Comparison of ENCODE assay signal across 32 mouse cellular contexts in the genomic region with DNA sequence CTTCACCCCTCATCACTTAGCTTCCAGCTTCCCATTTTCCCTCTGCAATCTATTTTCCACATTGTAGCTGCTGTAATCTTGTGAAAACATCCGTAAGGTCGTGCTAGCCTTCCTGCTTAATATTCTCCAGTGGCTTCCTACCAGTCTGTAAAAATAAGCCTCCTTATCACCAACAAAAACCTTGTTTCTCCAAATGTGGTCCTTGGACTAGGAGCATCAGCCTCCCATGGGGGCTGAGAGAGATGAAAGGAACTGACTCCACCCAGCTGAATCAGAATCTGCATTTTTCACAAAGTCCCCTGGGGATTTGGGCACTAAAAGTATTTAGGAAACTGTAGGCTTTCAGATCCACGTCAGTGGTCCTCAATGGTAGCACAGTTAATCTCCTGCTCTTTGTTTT. TPM values are rescaled to one million over a fixed set of nuclear protein-coding genes. Genes with fewer than 3 reads are reported as not detected.
DNase-seq lines count a peak whose midpoint lies in the region; ATAC-seq and TF ChIP-seq lines count a peak whose summit lies in the region.
"Had no signal": no experiment of that assay in that cellular context is flagged by ENCODE, and none has a peak within 500 bp of the region (broad histone marks: within the 10 kb centered on the region; RNA-seq: fewer than 3 reads in every experiment).

No protein-coding gene starts in this region.

- H3K9ac ChIP-seq in midbrain, embryonic 14.5 days (replicated peaks; ENCODE audit: low read length): no peak overlapping the region
- H3K9ac ChIP-seq in midbrain, embryonic 16.5 days (ENCODE audit: low read depth, low read length): no peak overlapping the region
- no peak overlapping the region for H3K9ac ChIP-seq in heart, adult 2 months (ENCODE audit: low read depth, low read length)
- no peak overlapping the region for H3K9ac ChIP-seq in heart, embryonic 14.5 days (ENCODE audit: low read length)
- no peak overlapping the region for H3K9ac ChIP-seq in intestine, postnatal 0 days (ENCODE audit: low read depth, low read length)
- H3K9ac ChIP-seq: embryonic facial prominence, embryonic 13.5 days; forebrain, embryonic 13.5 days; hindbrain, embryonic 12.5 days; limb, embryonic 13.5 days; liver, embryonic 12.5 days had no signal

- TF ChIP-seq EP300 in heart, adult 2 months (IDR thresholded peaks at IDR 0.05; ENCODE audit: insufficient read depth, low read depth, low read length): no peak

- H3K27me3 ChIP-seq in midbrain, embryonic 14.5 days (ENCODE audit: control insufficient read depth, insufficient read depth, low read length): no peaks in the 10 kb centered on the region
- H3K27me3 ChIP-seq in midbrain, embryonic 16.5 days (ENCODE audit: control insufficient read depth, insufficient read depth, low read depth, low read length): no peaks in the 10 kb centered on the region
- H3K27me3 ChIP-seq in heart, adult 2 months (ENCODE audit: control insufficient read depth, insufficient read depth, low read length): no peaks in the 10 kb centered on the region
- H3K27me3 ChIP-seq in heart, embryonic 14.5 days (ENCODE audit: control insufficient read depth, insufficient read depth, low read length): no peaks in the 10 kb centered on the region; the same call in 1 of the 2 replicates
- no peaks in the 10 kb centered on the region for H3K27me3 ChIP-seq in intestine, postnatal 0 days (replicated peaks; ENCODE audit: control insufficient read depth, insufficient read depth, low read length)
- H3K27me3 ChIP-seq: embryonic facial prominence, embryonic 13.5 days; forebrain, embryonic 13.5 days; hindbrain, embryonic 12.5 days; limb, embryonic 13.5 days; liver, embryonic 12.5 days had no signal

- no peaks in the 10 kb centered on the region for H3K4me1 ChIP-seq in midbrain, embryonic 14.5 days (ENCODE audit: control insufficient read depth, insufficient read depth, low read length)
- no peaks in the 10 kb centered on the region; the same call in 1 of the 2 replicates for H3K4me1 ChIP-seq in midbrain, embryonic 16.5 days (ENCODE audit: control insufficient read depth, insufficient read depth, low read length)
- peaks cover 5% of the 10 kb centered on the region for H3K4me1 ChIP-seq in heart, adult 2 months (ENCODE audit: control insufficient read depth, insufficient read depth, low read length)
- H3K4me1 ChIP-seq in heart, embryonic 14.5 days (ENCODE audit: control insufficient read depth in 2 of 2, insufficient read depth in 2 of 2, low read length in 2 of 2): no peaks in the 10 kb centered on the region
- no peaks in the 10 kb centered on the region for H3K4me1 ChIP-seq in intestine, postnatal 0 days (replicated peaks; ENCODE audit: control insufficient read depth, insufficient read depth, low read length)
- H3K4me1 ChIP-seq: hindbrain, embryonic 12.5 days; limb, embryonic 13.5 days; liver, embryonic 12.5 days had no signal

- H3K27ac ChIP-seq in midbrain, embryonic 14.5 days (replicated peaks; ENCODE audit: low read depth, low read length): no peak overlapping the region
- no peak overlapping the region for H3K27ac ChIP-seq in midbrain, embryonic 16.5 days (ENCODE audit: low read length)
- H3K27ac ChIP-seq in heart, adult 2 months: no peak overlapping the region
- no peak overlapping the region for H3K27ac ChIP-seq in heart, embryonic 14.5 days (replicated peaks in 1 of 2; ENCODE audit: control insufficient read depth in 1 of 2, insufficient read depth in 1 of 2, low read depth in 2 of 2, low read length in 2 of 2)
- no peak overlapping the region for H3K27ac ChIP-seq in intestine, postnatal 0 days (ENCODE audit: low read depth, low read length)
- H3K27ac ChIP-seq: embryonic facial prominence, embryonic 13.5 days; forebrain, embryonic 13.5 days; gastrocnemius, adult 2 months; hindbrain, embryonic 12.5 days; layer of hippocampus, adult 2 months; limb, embryonic 13.5 days; liver, embryonic 12.5 days had no signal

- no peak overlapping the region for H3K4me2 ChIP-seq in midbrain, embryonic 14.5 days (ENCODE audit: low read length)
- no peak overlapping the region for H3K4me2 ChIP-seq in midbrain, embryonic 16.5 days (ENCODE audit: low read length)
- no peak overlapping the region for H3K4me2 ChIP-seq in heart, embryonic 14.5 days (ENCODE audit: low read length)
- no peak overlapping the region for H3K4me2 ChIP-seq in intestine, postnatal 0 days (replicated peaks; ENCODE audit: low read depth)
- H3K4me2 ChIP-seq: embryonic facial prominence, embryonic 13.5 days; forebrain, embryonic 13.5 days; hindbrain, embryonic 12.5 days; limb, embryonic 13.5 days; liver, embryonic 12.5 days had no signal

- H3K36me3 ChIP-seq in midbrain, embryonic 14.5 days (ENCODE audit: control insufficient read depth, insufficient read depth, low read length): no peaks in the 10 kb centered on the region
- no peaks in the 10 kb centered on the region for H3K36me3 ChIP-seq in midbrain, embryonic 16.5 days (ENCODE audit: control insufficient read depth, insufficient read depth, low read length)
- no peaks in the 10 kb centered on the region for H3K36me3 ChIP-seq in heart, adult 2 months (ENCODE audit: control insufficient read depth, insufficient read depth, low read length)
- no peaks in the 10 kb centered on the region for H3K36me3 ChIP-seq in heart, embryonic 14.5 days (ENCODE audit: control insufficient read depth, insufficient read depth, low read length)
- no peaks in the 10 kb centered on the region for H3K36me3 ChIP-seq in intestine, postnatal 0 days (ENCODE audit: control insufficient read depth, insufficient read depth)
- H3K36me3 ChIP-seq: embryonic facial prominence, embryonic 13.5 days; hindbrain, embryonic 12.5 days; limb, embryonic 13.5 days; liver, embryonic 12.5 days had no signal

- ATAC-seq in midbrain, embryonic 14.5 days (ENCODE audit: low FRiP score, low TSS enrichment): no peak
- ATAC-seq in midbrain, embryonic 16.5 days: no peak
- peak; percentile 76 for ATAC-seq in heart, embryonic 14.5 days (ENCODE audit: insufficient number of reproducible peaks, insufficient read depth, low FRiP score, low read depth)
- ATAC-seq in megakaryocyte, adult 5-6 weeks (ENCODE audit: poor library complexity, severe bottlenecking): no peak
- no peak for ATAC-seq in intestine, postnatal 0 days
- ATAC-seq: activated CD4-positive, CD25-positive, alpha-beta regulatory T cell, adult 4 months; forebrain, embryonic 13.5 days; inflammation-experienced regulatory T-cells, adult 6 months; liver, embryonic 12.5 days had no signal

- intact Hi-C loops in heart, adult 2 months (cut with DNase I): loop anchor here (10.0 kb wide), 1 partner anchor 109 kb away; no protein-coding TSS in a partner anchor

- peak; percentile 48 for DNase-seq in midbrain, embryonic 14.5 days
- peak in 1 of 2 experiments; percentile 6 for DNase-seq in heart, adult 2 months
- peak; percentile 18 for DNase-seq in heart, postnatal 4 days
- DNase-seq in lung, postnatal 14 days: no peak
- DNase-seq: adrenal gland, adult 8-10 months; cerebellum, adult 18-20 months; cerebellum, postnatal 14 days; embryo, embryonic 11 days; gastrocnemius, adult 2 months; kidney, adult 8-10 months; kidney, postnatal 14 days; layer of hippocampus, postnatal 36 days; lung, adult 18-20 months; lung, postnatal 36 days; right cerebral cortex, postnatal 14 days had no signal

- peak; percentile 48; the same call in 1 of the 2 replicates for TF ChIP-seq POLR2A in heart, adult 2 months (IDR thresholded peaks at IDR 0.05; ENCODE audit: insufficient read depth, low read depth, low read length)

- 22% methylated on average over 3 of the region's 3 CpGs for WGBS in midbrain, embryonic 14.5 days
- 29% methylated on average over 3 of the region's 3 CpGs for WGBS in midbrain, embryonic 16.5 days
- 15% methylated on average over 3 of the region's 3 CpGs for WGBS in heart, adult 2 months
- WGBS in heart, embryonic 14.5 days: 16% methylated on average over 3 of the region's 3 CpGs
- WGBS in intestine, postnatal 0 days: 51% methylated on average over 3 of the region's 3 CpGs

- no peaks in the 10 kb centered on the region for H3K9me3 ChIP-seq in midbrain, embryonic 14.5 days (ENCODE audit: control insufficient read depth, low read length)
- H3K9me3 ChIP-seq in midbrain, embryonic 16.5 days (replicated peaks; ENCODE audit: control insufficient read depth, low read length, poor library complexity, severe bottlenecking): no peaks in the 10 kb centered on the region
- H3K9me3 ChIP-seq in heart, embryonic 14.5 days (ENCODE audit: control insufficient read depth, low read length): no peaks in the 10 kb centered on the region
- H3K9me3 ChIP-seq in intestine, postnatal 0 days (ENCODE audit: control insufficient read depth): no peaks in the 10 kb centered on the region
- H3K9me3 ChIP-seq: embryonic facial prominence, embryonic 13.5 days; forebrain, embryonic 13.5 days; hindbrain, embryonic 12.5 days; limb, embryonic 13.5 days; liver, embryonic 12.5 days had no signal

- H3K4me3 ChIP-seq in midbrain, embryonic 14.5 days (replicated peaks; ENCODE audit: low read depth, low read length): no peak overlapping the region
- no peak overlapping the region for H3K4me3 ChIP-seq in midbrain, embryonic 16.5 days (ENCODE audit: low read depth, low read length)
- H3K4me3 ChIP-seq in heart, adult 2 months: no peak overlapping the region
- no peak overlapping the region for H3K4me3 ChIP-seq in heart, embryonic 14.5 days (ENCODE audit: control insufficient read depth in 1 of 2, insufficient read depth in 1 of 2, low read depth in 1 of 2, low read length in 2 of 2)
- no peak overlapping the region for H3K4me3 ChIP-seq in intestine, postnatal 0 days (ENCODE audit: low read depth, low read length)
- H3K4me3 ChIP-seq: embryonic facial prominence, embryonic 13.5 days; erythroblast, embryonic 14.5 days; forebrain, embryonic 13.5 days; gastrocnemius, adult 2 months; hindbrain, embryonic 12.5 days; layer of hippocampus, adult 2 months; limb, embryonic 13.5 days; liver, embryonic 12.5 days had no signal

- TF ChIP-seq CTCF in heart, adult 2 months (IDR thresholded peaks at IDR 0.05): no peak
- TF ChIP-seq CTCF in intestine, postnatal 0 days (IDR thresholded peaks at IDR 0.05; ENCODE audit: low read depth): no peak

- H3K79me2 ChIP-seq in heart, adult 2 months (replicated peaks; ENCODE audit: control insufficient read depth, insufficient read depth, low read length): no peaks in the 10 kb centered on the region

RNA-seq across cellular contexts. Expression of a gene that starts 46.0 kb away (rescaled TPM):
- polyA plus RNA-seq in midbrain, embryonic 14.5 days (2014; fragmentation: Nextera tagmentation; extraction: Ambion mirVana): 17.2 and 17.4 TPM in 2 replicates
- 28.8 and 30.7 TPM in 2 replicates for polyA plus RNA-seq in midbrain, embryonic 16.5 days (2015; fragmentation: Nextera tagmentation; extraction: Ambion mirVana)
- total RNA-seq in heart, adult 2 months (2021): not detected
- not detected in 2 replicates for polyA plus RNA-seq in heart, adult 2 months (2012; rRNA removed)
- polyA plus RNA-seq in heart, embryonic 14.5 days (2014; fragmentation: Nextera tagmentation; extraction: Ambion mirVana): 0.19 TPM in 1 of 2 replicates, not detected in the other
- total RNA-seq in heart, postnatal 4 days (2021): under 1 TPM in 1 of 2 experiments, not detected in 1; 0.31 TPM
- not detected in 2 replicates for total RNA-seq in megakaryocyte, adult 5-6 weeks (2015)
- not detected in 2 replicates for total RNA-seq in megakaryocyte, adult 5-6 weeks (2017)
- polyA plus RNA-seq in intestine, postnatal 0 days (2015; fragmentation: Nextera tagmentation; extraction: Ambion mirVana): 0.10 TPM in 1 of 2 replicates, not detected in the other
- total RNA-seq: gastrocnemius, adult 2 months; granulocyte monocyte progenitor cell, adult 5-6 weeks; megakaryocyte-erythroid progenitor cell, adult 5-6 weeks had no signal
- polyA plus RNA-seq: activated CD4-positive, CD25-positive, alpha-beta regulatory T cell, adult 4 months; C2C12; embryonic facial prominence, embryonic 13.5 days; erythroblast, embryonic 14.5 days; inflammation-experienced regulatory T-cells, adult 6 months; limb, embryonic 13.5 days; liver, embryonic 12.5 days; thymus, postnatal 0 days had no signal

Comparison
In these comparisons a context has a peak if more than half of its experiments do, and no peak if none do; other contexts are left out.
1. RNA of a gene that starts 46.0 kb away (polyA plus RNA-seq): 28.8 to 30.7 TPM in midbrain, embryonic 16.5 days and 17.2 to 17.4 TPM in midbrain, embryonic 14.5 days; 0.19 TPM in heart, embryonic 14.5 days, 0.10 TPM in intestine, postnatal 0 days and not detected in heart, adult 2 months; every median in the first group is over 10 times any median in the second.